Mouse (Mus musculus) gastrocnemius, adult 8-10 months (tissue): ENCODE measurements around the gene Acsl6. TPM values are rescaled to one million over a fixed set of nuclear protein-coding genes. Genes with fewer than 3 reads are reported as not detected.
A peak's percentile ranks its signal among the peaks of the same experiment; 100 is the strongest.

Experiments used
- DNase-seq, 2 experiments: peaks; one replicate each; pipeline ENCODE4 v3.0.0; 2022; ENCODE audit warnings: low spot score in 2 of 2
- total RNA-seq, 4 experiments: library from RNA; stranded (reverse); gene quantifications; 2 replicates each; pipeline ENCODE4 v1.2.4; 2022

Acsl6 gene
- total RNA-seq, 4 experiments from 2014 or later = 26.2 to 31.9 (median 29.0) TPM

- DNase-seq = peak; percentile 59 to 76
These were observed 3.7 kb downstream of the Acsl6 start for GRCm38 (mm10) chr11:54307139-54307816.

- DNase-seq = no peak
These were observed 7.0 kb downstream of the Acsl6 start for GRCm38 (mm10) chr11:54310588-54310987.

- peak in 1 of 2 experiments; percentile 52 for DNase-seq
These were observed 8.4 kb downstream of the Acsl6 start for GRCm38 (mm10) chr11:54312021-54312420.

GRCm38 (mm10) chr11:54312603-54313002, 9.0 kb downstream of the Acsl6 start:
- no peak for DNase-seq

- DNase-seq = no peak
These were observed 10.1 kb downstream of the Acsl6 start for GRCm38 (mm10) chr11:54313391-54314360.

- DNase-seq = no peak
These were observed 11.1 kb downstream of the Acsl6 start for GRCm38 (mm10) chr11:54314740-54315139.

- no peak for DNase-seq
These were observed 11.7 kb downstream of the Acsl6 start for GRCm38 (mm10) chr11:54315336-54315735.

- DNase-seq = no peak
These were observed 13.8 kb downstream of the Acsl6 start for GRCm38 (mm10) chr11:54317361-54317760.

- no peak for DNase-seq
These were observed 14.2 kb downstream of the Acsl6 start for GRCm38 (mm10) chr11:54317795-54318194.

- DNase-seq = no peak
These were observed 18.4 kb downstream of the Acsl6 start for GRCm38 (mm10) chr11:54321802-54322532.

GRCm38 (mm10) chr11:54331463-54332183, 28.0 kb downstream of the Acsl6 start:
- no peak for DNase-seq

GRCm38 (mm10) chr11:54336165-54336707, 32.6 kb downstream of the Acsl6 start:
- peak; percentile 64 to 79 for DNase-seq

- no peak for DNase-seq
These were observed 40.1 kb downstream of the Acsl6 start for GRCm38 (mm10) chr11:54343703-54344102.

- DNase-seq = no peak
These were observed 48.1 kb downstream of the Acsl6 start for GRCm38 (mm10) chr11:54351704-54352103.

GRCm38 (mm10) chr11:54353121-54353576, 49.6 kb downstream of the Acsl6 start:
- peak; percentile 50 to 71 for DNase-seq

GRCm38 (mm10) chr11:54354595-54355563, 51.3 kb downstream of the Acsl6 start:
- peak in 1 of 2 experiments; percentile 40 for DNase-seq

- no peak for DNase-seq
These were observed 52.0 kb downstream of the Acsl6 start for GRCm38 (mm10) chr11:54355564-54355955.

- DNase-seq = no peak
These were observed 53.1 kb downstream of the Acsl6 start for GRCm38 (mm10) chr11:54356676-54357075.

- DNase-seq = no peak
These were observed 69.0 kb downstream of the Acsl6 start for GRCm38 (mm10) chr11:54372553-54372952.
